Mouse (Mus musculus): ENCODE results near the gene Csrp2.

The Csrp2 gene

DNA sequence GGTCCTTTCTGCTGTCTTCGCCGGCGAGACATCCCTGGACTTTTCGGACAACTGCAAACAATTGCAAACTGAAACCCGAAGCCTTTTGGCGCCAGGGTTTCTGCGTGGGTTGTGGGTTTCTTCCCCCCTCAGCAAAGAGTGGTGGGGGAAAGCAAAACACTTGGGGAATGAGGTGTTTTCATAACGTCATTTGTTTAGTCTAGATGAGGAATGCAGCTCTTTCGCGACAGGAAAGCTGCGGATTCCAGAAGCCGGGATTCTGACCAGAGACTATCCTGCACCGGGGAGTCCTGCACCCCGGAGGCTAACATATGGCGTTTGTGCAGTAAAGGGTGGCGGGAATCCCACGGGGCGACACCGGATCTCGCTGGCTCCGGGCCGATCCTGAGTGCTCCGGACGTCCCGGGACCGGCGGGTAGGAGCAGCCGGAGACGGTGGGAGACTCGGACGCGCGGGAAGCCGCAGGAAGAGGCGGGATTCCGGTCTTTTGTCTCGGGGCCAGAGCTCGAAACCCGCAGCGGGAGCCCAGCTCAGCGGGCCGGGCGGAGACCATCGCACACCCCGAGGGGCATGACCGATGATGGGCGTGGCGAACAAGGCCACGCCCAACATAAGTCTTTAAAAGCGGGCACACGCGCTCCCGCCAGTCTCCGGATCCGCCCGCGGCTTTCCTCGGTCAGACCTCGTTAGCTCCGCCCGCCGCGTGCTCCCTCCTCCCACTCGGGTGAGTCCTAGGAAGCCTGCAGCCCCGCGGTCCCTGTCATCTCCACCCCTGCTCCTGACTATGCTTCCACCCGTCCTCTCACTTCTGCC lies at the start of gene Csrp2:
Gene Csrp2 (plus strand): TSS at position 259 of the 813 bp plus-strand sequence.
- DNase-seq: peak; percentile 95

DNA sequence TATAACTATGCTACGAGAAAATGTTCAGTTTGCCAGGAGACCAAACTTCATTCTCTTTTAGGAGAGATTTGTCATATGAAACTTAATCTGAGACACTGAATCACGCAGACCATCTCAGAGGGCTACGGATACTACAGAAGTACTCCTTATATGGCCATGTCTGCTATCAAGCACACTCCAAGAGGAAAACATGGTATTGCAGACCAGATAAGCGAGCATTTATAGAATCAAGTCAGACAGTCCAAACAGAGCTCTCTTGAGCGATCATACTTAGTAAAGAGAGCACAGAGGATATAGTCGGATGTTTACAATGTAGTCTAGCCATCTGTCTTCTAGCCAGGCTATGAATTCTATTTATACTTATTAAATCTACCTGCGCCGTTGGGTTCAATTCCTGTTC lies 44.7 kb upstream of the Csrp2 start:
- DNase-seq: no peak

DNA sequence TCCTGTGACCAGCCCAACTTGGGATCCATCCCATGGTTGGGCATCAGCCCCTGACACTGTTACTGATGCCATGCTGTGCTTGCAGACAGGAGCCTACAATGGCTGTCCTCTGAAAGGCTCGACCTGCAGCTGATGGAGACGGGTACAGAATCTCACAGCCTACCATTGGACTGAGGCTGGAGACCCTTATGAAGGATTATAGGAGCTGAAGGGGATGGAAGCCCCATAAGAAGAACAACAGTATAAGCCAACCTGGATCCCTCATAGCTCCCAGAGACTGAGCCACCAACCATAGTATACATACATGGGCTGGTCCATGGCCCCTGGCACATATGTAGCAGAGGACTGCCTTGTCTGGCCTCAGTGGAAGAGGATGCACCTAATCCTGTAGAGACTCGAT lies 42.6 kb upstream of the Csrp2 start:
- DNase-seq: no peak

DNA sequence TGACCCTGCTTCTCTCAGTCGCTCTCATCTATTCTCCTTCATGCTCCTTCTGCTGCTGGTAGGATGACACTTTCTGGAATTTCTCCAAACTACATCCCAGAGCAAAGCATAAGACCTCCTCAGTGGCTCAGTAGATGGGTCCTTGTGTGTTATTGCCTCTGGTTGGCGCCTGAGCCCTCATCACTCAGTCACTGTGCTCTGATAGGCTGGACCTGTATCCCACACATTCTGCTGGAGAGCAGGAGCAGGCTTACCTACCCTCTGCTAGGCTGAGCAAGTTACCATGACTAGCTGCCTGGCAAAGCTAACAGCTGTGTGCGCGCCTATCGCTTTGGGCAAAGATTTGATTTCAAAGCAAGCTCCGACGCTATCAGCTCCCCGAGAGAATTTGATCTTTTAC lies 41.7 kb upstream of the Csrp2 start:
- no peak for DNase-seq

DNA sequence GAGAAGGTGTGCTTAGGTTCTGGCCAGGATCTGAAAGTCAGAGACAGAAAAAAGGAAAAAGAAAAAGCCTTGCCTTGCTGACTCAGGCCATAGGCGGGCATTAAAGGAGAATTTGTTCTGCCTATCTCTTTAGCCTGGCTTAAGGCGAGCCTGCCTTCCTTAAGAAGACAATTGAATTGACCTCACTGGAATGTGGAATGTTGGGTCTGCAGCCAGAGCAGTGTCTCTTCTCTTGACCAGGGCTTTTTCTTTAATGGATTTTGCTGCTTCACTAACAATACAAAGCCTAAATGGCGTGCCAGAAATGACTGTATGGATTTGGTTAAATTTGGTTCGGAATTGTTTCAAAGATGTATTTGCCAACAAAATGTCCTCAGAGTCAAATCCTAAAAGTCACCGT lies 40.9 kb upstream of the Csrp2 start:
- no peak for DNase-seq

DNA sequence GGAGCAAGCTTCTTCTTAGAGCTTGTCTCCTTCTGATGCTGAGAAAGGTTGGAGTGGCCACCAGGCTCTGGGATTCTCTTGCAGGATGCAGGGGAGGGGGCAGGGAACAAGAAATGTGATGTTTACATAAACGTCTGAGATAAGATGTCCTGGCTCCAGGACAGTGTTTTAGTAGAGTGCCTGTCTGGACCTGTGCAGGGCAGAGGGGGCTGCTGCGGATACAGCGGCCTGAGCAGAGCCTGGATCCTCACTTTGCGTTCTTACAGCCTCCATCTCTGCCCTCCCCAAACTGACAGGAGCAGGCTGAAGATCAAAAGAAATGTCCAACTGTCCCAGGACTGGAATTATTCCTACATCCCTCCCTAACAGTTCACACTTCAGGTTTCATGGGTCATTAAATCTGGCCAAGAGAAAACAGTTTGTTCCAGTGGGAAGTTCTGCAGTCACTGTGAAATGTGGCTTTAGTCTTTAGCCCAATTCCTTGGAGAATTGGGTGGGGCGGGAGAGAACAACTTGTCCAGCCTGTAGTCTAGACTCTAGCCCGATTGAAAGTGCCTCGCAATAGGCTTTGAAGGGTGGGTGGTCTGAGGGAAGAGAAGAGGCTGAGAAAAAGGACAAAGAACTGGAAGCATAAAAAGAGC lies 40.0 kb upstream of the Csrp2 start:
- peak; percentile 30 for DNase-seq

DNA sequence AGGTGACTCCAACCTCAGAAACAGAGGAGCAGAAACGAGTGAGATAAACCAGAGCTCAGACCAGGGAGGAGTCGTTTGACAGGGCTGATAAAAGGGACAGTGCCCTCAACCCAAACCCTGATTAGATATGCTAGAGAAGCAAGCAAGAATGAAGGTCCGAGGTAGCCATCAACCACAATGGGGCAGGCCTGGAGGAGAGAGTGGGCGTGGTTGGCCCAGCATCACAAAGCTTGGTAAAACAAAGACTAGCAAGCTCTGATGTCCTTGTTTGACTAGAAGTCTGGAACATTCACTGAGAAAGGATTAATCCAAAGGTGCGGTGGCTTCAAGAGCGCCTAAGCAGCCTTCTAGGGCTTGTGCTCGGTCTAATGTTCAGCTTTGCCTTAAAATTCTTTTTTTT lies 38.2 kb upstream of the Csrp2 start:
- no peak for DNase-seq

DNA sequence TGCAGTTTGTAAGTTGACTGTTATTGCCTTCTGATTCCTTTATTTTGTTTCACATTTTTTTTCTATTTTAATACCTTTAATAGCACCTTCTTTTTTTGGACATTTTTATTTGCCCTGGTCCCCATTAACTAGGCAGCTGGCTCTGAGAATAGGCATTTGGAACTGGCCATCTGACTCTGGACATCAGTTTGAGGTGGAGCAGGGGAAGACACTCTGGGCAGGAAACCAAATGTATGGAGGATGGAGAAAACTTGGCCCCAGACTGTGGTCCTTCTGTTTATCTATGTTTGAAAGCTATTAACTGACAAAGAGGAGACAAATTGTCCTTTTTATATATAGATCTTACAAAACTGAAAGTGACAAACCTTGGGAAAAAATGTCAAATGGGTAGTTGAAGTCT lies 36.9 kb upstream of the Csrp2 start:
- no peak for DNase-seq

DNA sequence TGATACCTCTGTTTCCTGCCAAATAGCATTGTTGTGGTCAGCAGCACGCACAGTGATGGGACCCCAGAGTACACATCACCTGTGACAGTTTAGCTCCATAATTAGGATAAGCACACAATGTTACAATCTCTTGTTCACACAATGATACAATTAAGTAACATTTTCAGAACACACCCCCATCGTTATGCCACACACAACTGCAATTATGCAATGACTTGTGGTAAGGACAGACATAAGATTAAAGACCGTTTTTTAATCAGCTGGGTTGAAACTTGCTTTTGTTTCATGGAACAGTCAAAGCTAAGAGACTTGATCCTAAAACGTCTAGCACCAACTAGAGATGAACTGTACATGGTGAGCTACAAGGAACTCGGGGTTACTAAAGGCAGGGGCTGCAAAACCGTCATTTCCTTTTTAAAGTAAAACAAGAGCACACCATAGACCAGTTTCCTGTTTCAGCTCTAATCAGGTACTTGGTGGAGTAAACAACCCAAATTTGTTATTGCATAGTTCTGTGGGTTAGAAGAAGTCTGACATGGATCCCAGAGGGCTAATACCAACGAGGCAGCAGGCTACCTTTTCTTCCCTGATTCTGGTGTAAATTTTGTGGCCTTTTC lies 28.8 kb upstream of the Csrp2 start:
- no peak for DNase-seq

DNA sequence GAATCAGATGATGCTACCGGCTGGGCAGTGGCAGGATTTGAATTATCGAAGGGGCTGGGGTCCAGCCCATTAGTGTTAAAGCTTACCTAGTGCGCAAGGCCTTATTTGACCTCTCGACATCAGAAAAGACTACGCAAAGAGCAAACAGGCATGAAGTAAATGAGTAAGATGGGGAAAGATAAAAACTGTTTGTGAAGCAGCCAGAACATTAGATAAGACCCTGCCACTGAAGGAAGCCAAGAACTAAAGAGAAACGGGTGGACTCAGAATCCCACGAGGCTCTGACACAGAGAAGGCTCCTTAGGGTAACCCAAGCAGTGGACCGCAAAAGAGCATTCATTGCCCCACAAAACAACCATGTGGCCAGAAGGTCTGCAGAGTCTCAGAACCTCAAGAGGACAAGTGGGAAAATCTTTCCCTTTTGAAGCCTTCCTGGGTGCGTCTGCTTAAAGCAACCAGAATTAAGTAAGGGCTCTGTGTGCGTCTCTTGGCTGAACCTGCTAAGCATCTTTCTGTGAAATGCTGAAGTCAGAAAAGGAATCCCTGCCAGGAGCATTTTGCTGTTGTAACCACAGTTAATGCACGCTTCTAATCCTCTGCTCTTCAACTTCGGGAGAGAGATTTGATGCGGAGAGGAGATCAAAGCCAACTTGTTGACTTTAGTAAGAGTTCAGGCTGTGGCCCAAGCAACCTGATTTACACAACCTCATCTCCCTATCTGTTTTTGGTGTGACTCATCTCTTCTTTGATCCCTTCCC lies 19.7 kb upstream of the Csrp2 start:
- no peak for DNase-seq

DNA sequence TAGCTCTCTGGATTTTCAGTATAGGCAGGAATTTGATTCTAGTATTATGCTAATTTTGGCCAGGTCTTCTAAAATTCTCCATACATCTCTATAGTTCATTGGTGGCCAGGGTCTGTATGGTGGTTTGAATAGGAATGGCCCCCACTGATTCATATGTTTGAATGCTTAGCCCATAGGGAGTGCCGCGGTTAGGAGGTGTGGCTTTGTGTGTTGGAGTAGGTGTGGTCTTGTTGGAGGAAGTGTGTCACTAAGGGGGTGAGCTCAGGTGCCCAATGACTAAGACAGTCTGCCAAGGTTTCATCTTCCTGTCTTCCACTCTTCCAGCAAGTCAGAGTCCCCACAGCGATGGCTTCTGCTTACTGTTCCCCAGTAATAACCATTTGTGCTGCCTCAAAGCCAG lies 15.7 kb upstream of the Csrp2 start:
- DNase-seq: no peak

DNA sequence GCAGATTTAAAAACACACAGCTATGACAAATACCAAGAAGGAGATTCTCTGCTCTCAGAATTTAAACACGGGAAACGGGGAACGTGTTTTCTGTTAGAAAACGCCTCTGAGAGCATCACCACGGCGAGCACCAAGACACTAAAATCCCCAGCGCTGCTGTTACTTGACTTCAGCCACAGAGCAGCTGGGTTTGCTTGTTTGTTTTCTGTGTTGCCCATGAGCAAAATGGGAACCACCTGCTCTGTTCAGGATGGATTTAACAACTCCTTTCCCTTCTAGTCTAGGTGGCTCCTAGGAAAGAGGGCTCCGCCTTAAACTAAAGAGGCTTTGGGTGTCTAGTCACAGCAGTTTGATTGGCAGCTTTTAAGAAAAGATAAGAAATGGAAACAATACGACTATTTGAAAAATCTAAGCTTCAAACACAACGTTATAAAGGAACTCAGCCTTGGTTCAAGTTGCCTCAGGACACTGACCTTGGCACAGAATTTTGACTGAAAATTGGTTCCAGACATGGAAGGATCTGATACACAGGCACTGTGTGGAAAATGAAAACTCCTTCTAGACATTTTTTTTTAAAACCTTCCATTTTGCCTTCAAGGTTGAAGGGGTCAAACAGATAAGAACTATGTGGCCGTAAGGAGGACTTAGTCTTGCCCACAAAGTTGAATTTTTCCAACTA lies 2.8 kb upstream of the Csrp2 start:
- DNase-seq: no peak

DNA sequence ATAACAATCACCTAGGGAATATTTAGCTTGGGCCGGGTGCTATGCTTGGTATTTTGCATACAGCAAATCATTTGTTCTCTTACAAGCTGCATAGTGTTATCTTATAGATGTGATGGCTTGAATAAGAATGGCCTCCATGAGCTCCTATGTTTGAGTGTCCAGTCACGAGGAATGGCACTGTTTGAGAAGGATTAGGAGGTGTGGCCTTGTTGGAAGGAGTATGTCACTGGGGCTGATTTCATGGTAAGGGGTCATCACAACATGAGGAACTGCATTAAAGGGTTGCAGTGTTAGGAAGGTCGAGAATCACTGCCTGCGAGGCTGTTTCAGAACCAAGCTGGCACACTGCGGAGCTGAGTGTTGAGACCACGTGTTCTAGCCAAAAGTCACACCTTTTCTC lies 2.1 kb upstream of the Csrp2 start:
- DNase-seq: no peak

DNA sequence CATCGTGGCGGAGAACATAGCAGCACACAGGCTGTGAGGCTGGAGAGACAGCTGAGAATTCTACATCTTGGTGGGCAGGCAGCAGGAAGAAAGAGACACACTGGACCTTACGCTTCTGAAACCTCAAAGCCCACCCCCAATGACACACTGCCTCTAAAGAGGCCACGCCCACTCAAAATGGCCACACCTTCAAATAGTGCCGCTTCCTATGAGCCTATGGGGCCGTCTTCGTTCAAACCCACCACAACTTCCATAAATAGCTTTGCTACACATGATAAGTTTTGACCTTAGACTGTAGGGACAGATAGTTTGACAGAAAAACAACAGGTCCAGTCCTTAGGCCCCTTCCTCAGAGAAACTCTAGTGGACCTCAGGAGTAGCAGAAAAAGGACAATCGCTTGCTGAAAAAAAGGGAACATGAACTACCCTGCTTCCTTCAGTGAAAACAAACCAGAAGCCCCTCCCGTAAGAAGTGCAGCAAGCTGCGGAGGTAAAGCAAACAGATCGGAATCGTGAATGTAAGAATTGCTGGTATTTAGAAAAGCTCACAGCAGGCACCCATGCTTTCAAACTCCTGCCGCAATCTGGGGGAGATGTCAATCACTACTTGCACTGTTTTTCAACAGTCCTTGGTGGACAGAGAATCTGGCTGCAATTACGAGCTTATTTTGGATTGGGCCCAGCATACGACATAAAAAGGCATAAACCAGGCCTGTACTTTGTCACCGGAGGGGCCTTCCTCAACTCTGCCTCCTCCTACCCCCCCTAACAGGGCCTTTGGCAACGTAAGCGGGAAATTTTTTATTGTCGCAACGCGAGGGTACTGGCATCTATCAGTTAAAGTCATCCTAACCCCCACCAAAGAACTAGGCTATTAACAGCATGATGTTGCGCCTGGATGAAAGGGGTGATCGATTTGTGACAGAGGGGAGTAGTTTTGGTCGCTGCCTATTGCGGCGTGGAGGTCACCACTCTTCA lies 886 bp upstream of the Csrp2 start:
- no peak for DNase-seq

DNA sequence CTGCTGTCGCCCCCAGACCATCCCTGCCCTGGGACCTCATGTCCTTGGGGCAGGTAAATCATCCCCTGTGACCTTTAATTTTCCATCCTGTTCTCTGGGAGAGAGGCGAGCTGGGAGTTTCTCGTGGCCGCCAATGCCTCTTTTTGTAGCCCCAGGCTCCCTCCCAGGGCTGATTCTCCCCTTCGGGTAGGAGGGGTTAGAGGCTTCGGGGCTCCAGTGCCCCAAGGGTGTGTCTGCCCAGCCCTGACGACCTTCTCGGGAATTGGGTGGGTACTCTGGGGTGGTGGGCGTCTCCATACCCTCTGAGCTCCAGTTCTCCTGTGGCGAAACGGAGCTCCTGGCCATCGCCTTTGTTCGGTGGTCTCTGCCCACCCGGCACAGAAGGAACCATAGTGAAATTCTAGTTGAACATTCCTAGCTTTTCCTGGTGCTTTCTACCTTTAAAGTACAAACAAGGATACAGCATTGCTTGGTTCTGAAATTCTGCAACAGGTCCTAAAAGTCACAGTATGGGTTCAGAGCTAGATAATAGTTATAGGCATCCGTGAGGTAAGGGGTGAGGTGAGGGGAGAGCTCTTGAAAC lies 870 bp downstream of the Csrp2 start:
- peak; percentile 42 for DNase-seq

DNA sequence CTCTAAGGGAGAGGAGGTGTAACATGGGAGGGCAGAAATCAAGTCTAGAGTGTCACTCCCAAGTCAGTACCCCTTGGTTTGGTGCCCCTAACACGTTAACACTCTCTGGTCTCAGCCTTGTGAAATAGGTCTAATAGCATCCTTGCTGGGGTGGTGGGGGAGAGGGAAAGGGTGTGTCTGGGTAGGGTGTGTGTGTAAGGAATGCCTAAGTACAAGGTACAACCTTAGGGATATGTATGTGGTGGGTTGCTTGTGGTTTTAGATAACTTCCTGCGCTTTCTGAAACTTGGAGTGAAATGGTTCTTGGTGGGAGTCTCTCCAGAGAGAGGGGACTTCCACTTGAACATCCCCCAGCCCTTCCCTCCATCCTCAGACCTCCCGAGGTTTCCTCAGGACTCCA lies 2.3 kb downstream of the Csrp2 start:
- no peak for DNase-seq

DNA sequence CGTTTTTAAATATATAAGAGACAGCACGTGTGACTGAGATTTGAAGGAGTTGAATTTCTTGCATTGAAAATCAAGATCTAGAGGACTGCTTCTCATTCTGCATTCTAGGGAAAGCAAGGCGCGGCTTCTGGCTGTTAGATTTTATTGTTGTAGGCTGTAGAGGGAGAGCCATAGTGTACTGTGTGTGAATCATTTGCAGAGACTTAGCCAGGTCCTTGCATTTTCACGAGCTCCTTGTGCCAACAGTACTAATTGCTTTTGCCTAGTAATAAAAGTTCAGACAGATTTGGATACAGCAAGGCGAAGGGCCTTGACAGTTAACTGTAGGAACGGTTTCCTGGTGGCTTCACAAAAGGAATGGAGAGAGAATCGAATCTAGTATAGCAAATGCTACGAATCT lies 3.0 kb downstream of the Csrp2 start:
- peak; percentile 45 for DNase-seq

DNA sequence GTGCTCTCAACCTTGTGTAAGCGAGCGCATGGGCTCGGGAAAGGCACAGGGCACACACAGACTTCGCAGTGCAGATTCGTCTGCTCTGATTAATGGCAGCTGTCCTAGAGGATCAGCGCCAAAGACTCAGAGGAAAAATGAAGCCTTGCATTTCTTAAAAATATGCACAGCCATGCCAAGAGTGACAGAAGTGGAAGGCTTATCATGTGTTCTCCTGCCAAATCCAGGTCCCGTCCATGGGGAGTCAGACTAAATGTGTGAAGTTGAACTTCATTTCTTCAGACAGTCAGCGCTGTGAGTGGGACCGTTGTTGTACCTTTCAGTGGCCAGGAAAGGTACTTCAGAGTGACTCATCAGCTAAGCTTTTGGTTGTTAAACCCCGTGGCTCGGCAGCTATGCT lies 7.9 kb downstream of the Csrp2 start:
- no peak for DNase-seq

DNA sequence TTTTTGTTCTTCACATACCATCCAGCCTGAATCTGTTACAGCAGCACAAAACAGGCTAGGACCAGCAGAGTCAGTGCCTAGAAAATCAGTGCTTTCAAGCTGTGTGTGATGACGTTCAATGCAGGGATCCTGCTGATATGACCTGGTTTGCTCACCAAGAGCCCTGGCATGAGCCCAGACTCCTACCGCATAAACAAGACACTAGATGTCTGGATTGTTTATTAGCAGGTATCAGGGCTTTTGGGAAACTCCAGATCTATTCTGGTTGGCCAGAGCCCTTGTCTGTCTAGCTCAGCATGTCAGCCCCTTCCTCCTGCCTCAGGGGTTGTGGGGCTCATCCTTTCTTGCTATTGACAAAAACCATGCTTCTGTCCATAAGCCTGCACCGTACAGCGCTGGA lies 10.2 kb downstream of the Csrp2 start:
- DNase-seq: peak; percentile 41

DNA sequence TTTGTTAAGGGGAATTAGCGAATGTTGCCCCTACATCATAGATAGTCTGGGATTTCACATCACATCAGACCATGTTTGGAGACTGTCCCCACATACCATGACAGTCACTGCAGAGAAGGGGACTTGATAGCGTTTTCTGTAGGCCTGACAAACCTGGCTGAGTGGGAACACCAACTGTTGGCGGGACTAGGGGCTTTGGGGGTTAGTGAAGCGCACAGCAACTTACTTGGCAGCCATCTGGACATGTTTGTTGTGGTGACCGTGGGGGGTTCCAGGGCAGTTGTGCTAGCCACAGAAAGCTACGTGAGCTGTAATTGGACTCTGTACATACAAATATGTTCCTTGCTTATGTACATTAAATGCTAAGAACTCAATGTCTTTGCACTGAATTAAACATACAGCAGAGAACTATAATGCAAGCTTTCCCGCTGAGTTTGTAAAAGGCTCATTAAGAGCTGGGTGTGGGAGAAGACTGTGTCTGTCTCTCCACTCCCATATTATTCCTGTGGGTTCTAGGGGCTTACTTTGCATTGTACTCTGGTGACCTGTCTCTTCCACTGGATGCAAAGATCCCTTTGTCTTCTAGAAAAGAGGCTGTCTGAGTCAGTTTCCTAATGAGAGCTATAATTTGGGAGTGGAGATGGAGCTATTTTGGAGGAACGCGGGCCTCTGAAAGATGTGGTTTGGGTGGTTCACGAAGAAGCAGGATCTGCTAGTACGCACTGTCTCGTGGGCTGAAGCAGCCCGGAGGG lies 11.7 kb downstream of the Csrp2 start:
- DNase-seq: no peak
